Mouse (Mus musculus) embryonic facial prominence, embryonic 11.5 days (tissue): ENCODE data around the gene Gm4756. TPM values are rescaled to one million over a fixed set of nuclear protein-coding genes. Genes with fewer than 3 reads are reported as not detected.
A peak's percentile ranks its signal among the peaks of the same experiment; 100 is the strongest.
"Not testable (repeated sequence)": the region's sequence is repeated elsewhere in the genome, so short reads cannot be mapped to it uniquely, and the experiment has no call there.

ENCODE experiments used
- ATAC-seq: fragments of 200-750 bp; cut with Nextera tagmentation; replicated peaks from 2 replicates; pipeline ENCODE4 v1.8.0; 2017; ENCODE audit warnings: low read depth; ENCODE audit not compliant: insufficient number of reproducible peaks, low FRiP score, low TSS enrichment
- DNase-seq: peaks from one replicate; pipeline ENCODE4 v3.0.0-alpha.2; 2015; ENCODE audit warnings: low spot score
- H3K27ac ChIP-seq: fragments of 300-500 bp; sonication (generic); replicated peaks from 2 replicates; pipeline ENCODE4 v1.5.1; 2014; ENCODE audit warnings: mild to moderate bottlenecking, low read depth, low read length, control low read depth
- H3K27me3 ChIP-seq: fragments of 300-500 bp; sonication (generic); 2 replicates; pipeline ENCODE4 v1.6.1; 2014; ENCODE audit warnings: mild to moderate bottlenecking, low read length, moderate library complexity, mixed read lengths; ENCODE audit not compliant: control insufficient read depth, insufficient read depth
- H3K36me3 ChIP-seq: fragments of 300-500 bp; sonication (generic); replicated peaks from 2 replicates; pipeline ENCODE4 v1.6.1; 2014; ENCODE audit warnings: low read depth, mild to moderate bottlenecking, low read length, moderate library complexity, mixed read lengths; ENCODE audit not compliant: control insufficient read depth, insufficient read depth
- H3K4me1 ChIP-seq: fragments of 300-500 bp; sonication (generic); 2 replicates; pipeline ENCODE4 v1.6.1; 2014; ENCODE audit warnings: low read length, mixed read lengths; ENCODE audit not compliant: control insufficient read depth, insufficient read depth
- H3K4me2 ChIP-seq: fragments of 300-500 bp; sonication (generic); 2 replicates; pipeline ENCODE4 v1.6.1; 2014; ENCODE audit warnings: low read depth, mild to moderate bottlenecking, control low read depth, low read length, moderate library complexity
- H3K4me3 ChIP-seq: fragments of 300-500 bp; sonication (generic); 2 replicates; pipeline ENCODE4 v1.5.1; 2014; ENCODE audit warnings: low read depth, low read length, control low read depth
- H3K9ac ChIP-seq: fragments of 300-500 bp; sonication (generic); replicated peaks from 2 replicates; pipeline ENCODE4 v1.6.1; 2014; ENCODE audit warnings: mild to moderate bottlenecking, control low read depth, low read length
- H3K9me3 ChIP-seq: fragments of 300-500 bp; sonication (generic); replicated peaks from 2 replicates; pipeline ENCODE4 v1.6.1; 2016; ENCODE audit warnings: mild to moderate bottlenecking, low read length, inconsistent platforms, mixed read lengths; ENCODE audit not compliant: control insufficient read depth
- WGBS: fragments of 180-500 bp; shearing (Covaris S2); extraction: QIAGEN DNeasy Blood & Tissue Kit; methylation state at CpG from one replicate; pipeline ENCODE4 v1.1.7; 2014; 5-methylcytosine and 5-hydroxymethylcytosine counted together
- polyA plus RNA-seq: library from polyadenylated mRNA; unstranded; fragments of >200 nt; fragmentation: Nextera tagmentation; extraction: Ambion mirVana; gene quantifications from 2 replicates; pipeline ENCODE4 v1.2.1, GENCODE M21; 2014

The Gm4756 gene
- polyA plus RNA-seq = not detected in 2 replicates

- no peaks in the 10 kb centered on the region for H3K36me3 ChIP-seq
- WGBS = 74% methylated on average over 11 of the region's 11 CpGs
These were observed at the start of gene Gm4756 for GRCm38 (mm10) chr12:72649611-72650330. Gene Gm4756 (minus strand): TSS chr12:72649661.

GRCm38 (mm10) chr12:72694901-72695463 is 45.5 kb upstream of the Gm4756 start:
- H3K4me2 ChIP-seq = no peak overlapping the region
- DNase-seq = no peak
- H3K4me3 ChIP-seq = no peak overlapping the region
- no peak for ATAC-seq
- no peak overlapping the region for H3K27ac ChIP-seq
- H3K27me3 ChIP-seq = no peaks in the 10 kb centered on the region
- H3K9ac ChIP-seq = no peak overlapping the region
- H3K4me1 ChIP-seq = no peaks in the 10 kb centered on the region
- WGBS = 50% methylated on average over 9 of the region's 9 CpGs
- no peaks in the 10 kb centered on the region for H3K36me3 ChIP-seq
- no peaks in the 10 kb centered on the region for H3K9me3 ChIP-seq

More at GRCm38 (mm10) chr12:72649611-72650330, at the start of gene Gm4756:
- no peak within 1 kb of the TSS for H3K27ac ChIP-seq
- H3K4me3 ChIP-seq = no peak within 1 kb of the TSS
- H3K9me3 ChIP-seq = no peaks in the 10 kb centered on the region
- H3K9ac ChIP-seq = no peak within 1 kb of the TSS
- no peak for ATAC-seq
- no peak within 1 kb of the TSS for H3K4me2 ChIP-seq
- no peaks in the 10 kb centered on the region for H3K27me3 ChIP-seq
- no peaks in the 10 kb centered on the region for H3K4me1 ChIP-seq
- no peak for DNase-seq

- no peak for DNase-seq
- Histone ChIP-seq H3K4me1 (no peaks in the 10 kb centered on the region), H3K4me3 (no peak overlapping the region), H3K9ac (no peak overlapping the region), H3K27ac (no peak overlapping the region), H3K9me3 (no peaks in the 10 kb centered on the region), H3K4me2 (no peak overlapping the region), H3K36me3 (no peaks in the 10 kb centered on the region), H3K27me3 (no peaks in the 10 kb centered on the region)
- 81% methylated on average over 12 of the region's 12 CpGs for WGBS
- no peak for ATAC-seq
These were observed 45.0 kb upstream of the Gm4756 start for GRCm38 (mm10) chr12:72694438-72694837.

GRCm38 (mm10) chr12:72693895-72694294 is 44.4 kb upstream of the Gm4756 start:
- Histone ChIP-seq H3K27ac (no peak overlapping the region), H3K36me3 (no peaks in the 10 kb centered on the region), H3K9ac (no peak overlapping the region), H3K4me2 (no peak overlapping the region), H3K9me3 (no peaks in the 10 kb centered on the region), H3K4me3 (no peak overlapping the region), H3K4me1 (no peaks in the 10 kb centered on the region), H3K27me3 (no peaks in the 10 kb centered on the region)
- ATAC-seq (no peak), DNase-seq (peak; percentile 76)
- WGBS = 54% methylated on average over 6 of the region's 6 CpGs

- not testable (repeated sequence) for H3K4me3 ChIP-seq, DNase-seq, H3K4me1 ChIP-seq, ATAC-seq, H3K36me3 ChIP-seq, H3K4me2 ChIP-seq, H3K9ac ChIP-seq, H3K9me3 ChIP-seq, H3K27ac ChIP-seq, H3K27me3 ChIP-seq
- WGBS = 26% methylated on average over 2 of the region's 2 CpGs
These were observed 38.8 kb upstream of the Gm4756 start for GRCm38 (mm10) chr12:72688281-72688680.

GRCm38 (mm10) chr12:72687741-72688140 is 38.3 kb upstream of the Gm4756 start:
- DNase-seq, ATAC-seq, H3K27ac ChIP-seq, H3K9ac ChIP-seq, H3K9me3 ChIP-seq, H3K27me3 ChIP-seq, H3K36me3 ChIP-seq, H3K4me1 ChIP-seq, H3K4me2 ChIP-seq, H3K4me3 ChIP-seq: not testable (repeated sequence)
- 22% methylated on average over 6 of the region's 6 CpGs for whole genome bisulfite sequencing

GRCm38 (mm10) chr12:72686566-72686965 is 37.1 kb upstream of the Gm4756 start:
- not testable (repeated sequence) for H3K9me3 ChIP-seq, H3K27ac ChIP-seq, H3K4me1 ChIP-seq, ATAC-seq, H3K4me2 ChIP-seq, H3K9ac ChIP-seq, DNase-seq, H3K4me3 ChIP-seq, H3K36me3 ChIP-seq, H3K27me3 ChIP-seq
- WGBS = 76% methylated on average over 4 of the region's 4 CpGs

- no peak for DNase-seq
- WGBS = 96% methylated on average over 3 of the region's 3 CpGs
- H3K9ac ChIP-seq = no peak overlapping the region
- no peak overlapping the region for H3K4me3 ChIP-seq
- no peak overlapping the region for H3K27ac ChIP-seq
- H3K36me3 ChIP-seq = no peaks in the 10 kb centered on the region
- H3K27me3 ChIP-seq = no peaks in the 10 kb centered on the region
- H3K4me2 ChIP-seq = no peak overlapping the region
- no peaks in the 10 kb centered on the region for H3K4me1 ChIP-seq
- H3K9me3 ChIP-seq = no peaks in the 10 kb centered on the region
- ATAC-seq = no peak
These were observed 34.2 kb upstream of the Gm4756 start for GRCm38 (mm10) chr12:72683612-72684011.
